Mouse (Mus musculus) layer of hippocampus, postnatal 36 days (tissue): Measurements from ENCODE around the gene Stradb. TPM values are rescaled to one million over a fixed set of nuclear protein-coding genes. Genes with fewer than 3 reads are reported as not detected.
"Not testable (repeated sequence)": the region's sequence is repeated elsewhere in the genome, so short reads cannot be mapped to it uniquely, and the experiment has no call there.

ENCODE experiments used
- DNase-seq, 2 experiments: peaks; one replicate each; pipeline ENCODE4 v3.0.0; 2022
- total RNA-seq, 2 experiments: library from RNA; stranded (reverse); gene quantifications; 2 replicates each; pipeline ENCODE4 v1.2.3; 2021

The Stradb gene
- total RNA-seq = 10 to 100 TPM; 39.3 to 41.1 TPM

- peak; percentile 94 to 95 for DNase-seq
Observed at GRCm38 (mm10) chr1:58973366-58974221, at the start of gene Stradb, which contains the start of gene Trak2. Gene Stradb (plus strand): TSS chr1:58973522. Gene Trak2 (minus strand): TSS chr1:58973430.

GRCm38 (mm10) chr1:58926664-58927063 lies 46.7 kb upstream of the Stradb start:
- DNase-seq = no peak

GRCm38 (mm10) chr1:58936746-58937605 lies 36.3 kb upstream of the Stradb start:
- DNase-seq = no peak

- DNase-seq = no peak
Observed at GRCm38 (mm10) chr1:58937606-58938099, 35.7 kb upstream of the Stradb start.

GRCm38 (mm10) chr1:58945523-58945922 lies 27.8 kb upstream of the Stradb start:
- DNase-seq = no peak

GRCm38 (mm10) chr1:58945960-58946670 lies 27.2 kb upstream of the Stradb start:
- DNase-seq = no peak

- DNase-seq = no peak
Observed at GRCm38 (mm10) chr1:58946718-58947117, 26.6 kb upstream of the Stradb start.

- no peak for DNase-seq
Observed at GRCm38 (mm10) chr1:58949561-58950106, 23.7 kb upstream of the Stradb start.

GRCm38 (mm10) chr1:58950899-58951648 lies 22.2 kb upstream of the Stradb start:
- DNase-seq = no peak

- no peak for DNase-seq
Observed at GRCm38 (mm10) chr1:58951841-58952240, 21.5 kb upstream of the Stradb start.

GRCm38 (mm10) chr1:58952526-58952925 lies 20.8 kb upstream of the Stradb start:
- DNase-seq = no peak

GRCm38 (mm10) chr1:58952997-58953396 lies 20.3 kb upstream of the Stradb start:
- DNase-seq = no peak

GRCm38 (mm10) chr1:58953686-58954434 lies 19.5 kb upstream of the Stradb start:
- DNase-seq = no peak

- DNase-seq = no peak
Observed at GRCm38 (mm10) chr1:58954578-58955410, 18.5 kb upstream of the Stradb start.

- no peak for DNase-seq
Observed at GRCm38 (mm10) chr1:58955716-58956115, 17.6 kb upstream of the Stradb start.

- DNase-seq = no peak
Observed at GRCm38 (mm10) chr1:58956229-58956628, 17.1 kb upstream of the Stradb start.

- DNase-seq = no peak
Observed at GRCm38 (mm10) chr1:58957931-58958330, 15.4 kb upstream of the Stradb start.

GRCm38 (mm10) chr1:58958789-58959526 lies 14.4 kb upstream of the Stradb start:
- not testable (repeated sequence) for DNase-seq

- no peak for DNase-seq
Observed at GRCm38 (mm10) chr1:58959682-58960081, 13.6 kb upstream of the Stradb start.
